Mouse (Mus musculus): ENCODE measurements at regions not wholly inside any gene's neighbourhood (a gene's known extent, or its start where the extent isn't known, plus 50 kb on each side); places are given as distances from the start of the nearest gene placed in this dataset.

- TF ChIP-seq POLR2A (IDR thresholded peaks at IDR 0.05; ENCODE audit: extremely low read depth, insufficient read depth, low read length) (no peak), CTCF (IDR thresholded peaks at IDR 0.05; ENCODE audit: low read depth, low read length) (no peak)
Observed at GRCm38 (mm10) chr1:55914284-55914683, 508.6 kb downstream of the Plcl1 start.
